Mouse (Mus musculus) T-cell, adult 2 months (primary cell): Measurements from ENCODE around the gene Rlbp1.

Experiments
- DNase-seq: peaks from one replicate; pipeline ENCODE4 v3.0.0; 2022; ENCODE audit warnings: low spot score

Rlbp1 gene

DNA sequence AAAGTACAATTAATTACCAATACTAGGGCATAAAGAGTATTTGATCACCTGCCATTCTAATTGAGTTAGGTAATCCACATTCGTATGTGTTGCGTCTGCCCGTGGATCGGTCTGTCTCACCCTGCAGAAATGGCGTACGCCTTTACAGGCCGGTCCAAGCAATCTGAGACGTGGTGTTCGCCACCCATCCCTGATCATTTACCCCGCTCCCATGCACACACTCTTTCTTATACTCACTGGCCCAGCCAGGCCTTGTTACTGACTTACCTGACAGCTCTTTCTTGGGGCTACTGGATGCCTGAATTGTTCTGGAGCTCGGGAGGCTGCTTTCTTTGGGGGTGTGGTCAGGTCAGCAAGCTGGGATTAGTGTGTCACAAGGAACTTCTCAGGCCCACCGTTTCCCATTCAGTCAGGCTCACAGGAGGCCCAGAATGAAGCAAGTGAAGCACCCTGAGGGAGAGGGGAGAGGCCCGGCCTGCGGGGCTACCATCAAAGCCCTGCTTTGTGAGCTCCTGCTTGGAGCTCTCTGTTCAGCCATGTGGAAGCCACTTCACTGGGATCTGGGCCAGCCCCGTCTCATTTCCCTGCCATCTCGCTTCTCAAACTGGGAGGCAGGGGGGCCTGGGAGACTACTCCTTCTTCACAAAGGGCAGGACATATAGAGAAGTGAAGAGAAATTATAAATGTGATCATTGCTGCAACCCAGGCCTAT lies at the start of gene Rlbp1:
TSS of gene Rlbp1 (minus strand) at position 627 of the 712 bp plus-strand sequence.
- DNase-seq = no peak

DNA sequence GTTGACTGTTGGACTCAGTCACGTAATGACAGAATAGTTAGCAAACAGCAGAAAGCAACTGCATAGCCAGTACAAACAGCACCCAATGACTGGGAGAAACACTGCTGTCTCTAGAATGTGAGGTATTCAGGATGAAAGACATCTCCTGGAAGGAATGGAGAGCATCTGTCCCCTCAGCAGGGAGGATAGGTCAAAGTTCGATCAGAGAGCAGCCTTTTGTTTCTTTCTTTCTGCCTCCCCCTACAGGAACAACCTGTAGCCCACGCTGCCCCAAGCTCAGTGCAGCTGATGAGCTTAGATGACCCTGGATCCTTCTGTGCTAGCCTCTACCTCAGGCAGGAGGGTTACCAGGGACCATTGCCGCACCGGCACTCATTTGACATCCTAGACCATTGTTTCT lies 41.4 kb upstream of the Rlbp1 start:
- DNase-seq = no peak

DNA sequence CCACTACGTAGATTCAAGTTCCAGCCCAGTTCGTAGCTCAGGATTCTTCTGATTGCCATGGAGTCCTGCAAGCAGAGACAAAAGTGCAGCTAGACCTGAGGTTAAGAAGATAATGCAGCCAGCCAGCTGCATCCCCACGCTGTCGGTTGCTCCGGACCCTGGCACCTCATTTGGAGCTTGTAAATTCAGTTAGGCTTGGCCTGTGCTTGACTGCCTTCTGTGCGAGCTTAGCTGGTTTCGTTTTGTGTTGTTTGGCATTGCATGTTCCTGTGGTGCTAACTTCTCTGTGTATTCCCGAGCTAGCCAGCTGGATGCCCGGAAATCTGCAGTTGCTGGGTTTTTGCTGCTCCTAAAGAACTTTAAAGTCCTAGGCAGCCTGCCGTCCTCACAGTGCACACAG lies 39.0 kb upstream of the Rlbp1 start:
- no peak for DNase-seq

DNA sequence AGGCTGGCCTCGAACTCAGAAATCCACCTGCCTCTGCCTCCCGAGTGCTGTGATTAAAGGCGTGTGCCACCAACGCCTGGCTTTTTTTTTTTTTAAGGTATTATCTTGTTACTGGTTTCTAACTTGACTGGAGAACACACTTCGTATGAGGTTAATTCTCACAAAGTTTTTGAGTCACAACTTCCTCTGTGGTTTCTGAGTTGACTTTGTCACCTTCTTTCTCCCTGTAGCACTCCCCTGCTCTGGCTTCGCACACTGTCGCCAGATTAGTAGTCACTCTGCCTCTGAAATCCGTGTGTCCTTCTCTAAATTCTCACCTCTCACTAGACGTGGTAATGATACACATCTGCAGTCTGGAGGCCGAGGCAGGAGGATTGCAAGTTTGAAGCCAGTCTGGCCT lies 36.0 kb upstream of the Rlbp1 start:
- peak; percentile 21 for DNase-seq

DNA sequence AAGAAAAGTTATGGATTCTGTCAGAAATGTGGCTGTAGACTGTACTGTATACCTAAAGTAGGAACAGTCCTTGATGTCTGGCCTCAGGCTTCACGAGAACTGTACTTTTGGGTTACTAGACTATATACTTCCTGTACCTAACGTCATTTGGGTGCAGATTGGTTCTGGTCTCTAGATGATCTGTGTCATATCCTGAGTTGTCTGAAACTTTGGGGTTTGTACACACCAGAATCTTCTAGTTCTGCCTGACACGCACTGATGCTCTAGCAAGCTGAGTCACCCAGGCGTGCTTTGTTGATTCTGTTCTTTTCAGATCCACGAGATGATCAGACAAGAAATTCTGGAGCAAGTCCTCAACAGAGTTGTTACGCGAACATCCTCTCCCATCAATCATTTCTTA lies 33.1 kb upstream of the Rlbp1 start:
- peak; percentile 58 for DNase-seq

DNA sequence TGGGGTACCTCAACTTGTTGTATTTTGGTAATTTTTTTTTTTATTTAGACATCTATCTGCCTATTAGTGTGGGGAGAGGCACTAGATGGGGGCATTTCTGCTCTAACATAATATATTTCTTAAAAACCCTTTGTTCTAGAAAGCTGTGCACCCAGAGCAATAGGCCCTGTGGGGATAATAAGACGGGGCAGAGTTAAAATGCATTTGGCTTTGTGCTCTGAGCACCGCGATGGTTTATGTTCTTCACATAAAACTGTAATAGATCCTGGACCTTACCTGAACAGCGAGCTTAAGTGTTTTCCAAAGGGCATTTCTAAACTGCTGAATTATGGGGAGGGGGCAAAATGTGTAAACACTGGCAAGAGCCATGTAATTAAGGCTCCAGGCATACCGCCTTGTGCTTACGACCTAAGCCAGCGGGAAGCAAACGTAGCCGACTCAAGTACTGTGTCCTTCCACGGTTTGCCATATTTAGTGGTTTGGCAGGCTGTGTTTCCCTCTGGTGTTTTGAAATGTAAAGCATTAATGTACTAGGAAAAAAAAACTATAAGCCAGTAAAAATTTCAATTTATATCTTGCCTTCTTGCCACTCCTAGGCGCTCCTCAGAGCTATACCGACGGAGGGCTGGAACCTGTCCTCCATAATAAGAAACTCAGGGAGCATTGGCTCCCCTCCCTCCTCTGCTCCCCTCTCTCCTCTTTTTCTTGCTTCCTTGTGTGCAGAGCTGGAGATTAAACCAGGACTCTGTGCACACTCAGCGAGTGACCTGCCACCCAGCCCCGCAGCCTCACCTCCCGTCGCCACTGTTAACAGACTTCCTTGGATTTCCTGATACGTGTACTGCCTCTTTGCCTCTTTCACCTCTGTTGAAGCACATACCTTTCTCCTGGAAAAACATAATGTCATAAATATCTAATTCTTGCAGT lies 27.9 kb upstream of the Rlbp1 start:
- no peak for DNase-seq

DNA sequence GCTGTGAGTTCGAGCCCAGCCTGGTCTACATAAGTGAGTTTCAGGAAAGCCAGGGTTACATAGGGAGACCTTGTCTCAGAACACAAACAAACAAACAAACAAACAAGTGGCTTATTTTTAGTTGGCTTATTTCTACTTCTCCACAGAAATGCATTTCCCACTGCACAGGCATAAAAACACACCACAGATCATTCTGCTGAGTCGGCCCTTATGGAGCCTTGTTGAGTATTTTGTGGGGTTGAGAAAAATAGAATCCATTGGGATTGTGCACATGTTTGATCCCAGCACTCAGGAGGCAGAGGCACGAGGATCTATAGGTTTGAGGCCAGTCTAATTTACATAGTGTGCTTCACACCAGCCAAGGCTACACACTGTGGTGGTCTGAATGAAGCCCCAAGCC lies 13.4 kb upstream of the Rlbp1 start:
- DNase-seq = no peak

DNA sequence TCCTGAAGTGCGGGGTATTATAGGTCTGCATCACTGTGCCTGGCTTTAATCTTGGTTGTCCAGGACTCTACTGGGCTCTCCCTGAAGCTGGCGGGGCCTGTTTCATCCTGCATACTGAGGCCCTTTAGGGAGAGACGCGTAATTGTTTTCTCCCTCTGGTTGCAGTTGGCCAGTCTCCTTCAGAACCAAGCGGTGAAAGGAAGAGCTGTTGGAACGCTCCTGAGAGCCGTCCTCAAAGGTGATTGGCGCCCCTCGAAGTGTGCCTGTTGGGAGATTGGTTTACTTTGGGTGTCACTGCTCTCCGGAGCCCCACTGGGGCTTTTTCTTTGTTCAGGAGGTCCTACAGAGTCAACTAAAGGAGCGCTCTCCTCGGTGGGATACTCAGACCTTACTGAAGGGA lies 12.1 kb upstream of the Rlbp1 start:
- DNase-seq = no peak

DNA sequence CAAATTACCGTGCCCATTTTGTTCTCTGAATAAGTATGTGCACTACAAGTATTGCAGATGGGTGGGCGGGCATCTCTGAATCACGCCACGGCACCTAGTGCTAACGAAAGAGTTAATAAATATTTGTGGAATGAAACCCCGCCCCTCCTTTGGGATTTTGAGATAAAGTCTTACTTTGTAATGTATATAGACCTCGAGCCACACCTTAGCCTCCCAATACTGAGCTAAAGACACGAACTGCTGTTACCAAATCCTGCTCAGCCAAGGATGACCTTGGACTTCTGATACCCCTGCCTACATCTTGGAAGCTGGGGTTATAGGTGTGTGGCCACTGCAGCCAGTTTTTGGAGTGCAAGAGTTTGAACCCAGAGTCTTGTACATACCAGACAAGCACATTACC lies 11.6 kb upstream of the Rlbp1 start:
- no peak for DNase-seq

DNA sequence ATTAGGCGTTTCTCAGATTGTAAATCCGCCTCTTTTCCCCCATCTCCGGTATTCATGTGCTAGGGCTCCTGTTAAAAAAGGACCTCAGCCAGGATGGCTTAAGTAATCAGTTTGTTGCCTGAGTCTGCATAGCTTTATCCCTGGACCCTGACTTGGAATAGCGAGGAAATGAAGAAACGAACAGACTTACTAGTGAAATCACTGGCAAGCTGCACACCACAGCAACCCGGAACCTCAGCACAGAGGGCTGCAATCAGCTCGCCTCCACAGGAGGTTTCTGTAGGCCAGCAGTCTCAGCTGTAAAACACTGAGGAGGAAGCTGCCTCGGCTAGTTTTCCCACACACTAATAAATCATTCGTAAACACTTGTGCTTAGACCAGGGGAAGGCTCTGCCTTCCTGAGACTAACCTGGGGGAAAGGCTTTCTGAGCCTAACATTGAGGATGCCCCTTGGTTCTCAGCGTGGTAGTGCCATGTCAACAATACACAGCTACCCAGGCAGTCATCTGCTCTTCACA lies 10.7 kb upstream of the Rlbp1 start:
- no peak for DNase-seq

DNA sequence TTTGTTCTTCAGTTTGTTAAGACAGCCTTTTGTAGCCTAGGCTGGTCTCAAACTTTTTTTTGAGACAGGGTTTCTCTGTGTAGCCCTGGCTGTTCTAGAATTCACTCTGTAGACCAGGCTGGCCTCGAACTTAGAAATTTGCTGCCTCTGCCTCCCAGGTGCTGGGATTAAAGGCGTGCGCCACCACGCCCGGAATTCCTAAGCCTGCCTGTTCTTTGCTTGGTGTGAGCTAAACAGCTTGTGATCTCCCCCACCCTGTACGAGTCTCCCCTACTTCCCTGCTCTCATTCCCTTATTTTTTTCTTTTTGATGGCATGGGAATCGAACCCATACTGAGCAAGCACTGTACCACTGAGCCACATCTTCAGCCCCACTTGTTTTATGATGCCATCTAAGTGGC lies 8.3 kb upstream of the Rlbp1 start:
- DNase-seq = no peak

DNA sequence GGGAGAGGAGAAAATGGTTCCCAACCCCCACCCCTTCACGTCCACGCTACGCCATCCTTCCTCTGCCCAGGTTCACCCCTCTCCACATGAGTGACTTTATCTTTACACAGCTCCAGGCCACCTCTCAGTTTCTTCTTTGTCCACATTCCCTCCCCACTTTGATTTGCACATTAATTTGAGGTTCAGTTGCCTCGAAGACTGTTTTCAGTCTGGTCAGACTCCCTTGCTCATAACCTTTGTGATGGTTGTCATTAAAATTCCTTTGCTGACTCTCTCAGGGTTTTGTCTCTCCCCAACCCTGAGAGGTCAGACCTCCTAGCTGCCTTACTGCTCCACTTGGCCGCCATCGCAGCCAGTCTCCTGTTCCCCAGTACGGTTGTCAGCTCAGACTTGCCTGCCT lies 7.8 kb upstream of the Rlbp1 start:
- no peak for DNase-seq

DNA sequence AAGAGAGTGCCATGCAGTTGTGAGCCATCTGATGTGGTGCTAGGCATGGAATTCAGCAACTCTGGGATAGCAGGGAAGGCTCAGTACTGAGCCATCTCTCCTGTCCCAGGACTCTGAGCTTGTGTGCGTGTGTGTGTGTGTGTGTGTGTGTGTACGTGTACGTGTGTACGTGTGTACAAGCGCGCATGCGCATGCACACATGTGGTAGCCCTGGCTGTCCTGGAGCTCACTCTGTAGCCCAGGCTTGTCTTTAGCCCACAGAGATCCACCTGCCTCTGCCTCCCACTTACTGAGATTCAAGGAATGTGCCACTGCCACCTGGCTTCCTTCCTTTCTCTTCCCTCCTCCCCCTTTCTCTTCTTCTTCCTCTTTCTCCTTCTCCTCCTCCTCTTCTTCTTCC lies 7.1 kb upstream of the Rlbp1 start:
- no peak for DNase-seq

DNA sequence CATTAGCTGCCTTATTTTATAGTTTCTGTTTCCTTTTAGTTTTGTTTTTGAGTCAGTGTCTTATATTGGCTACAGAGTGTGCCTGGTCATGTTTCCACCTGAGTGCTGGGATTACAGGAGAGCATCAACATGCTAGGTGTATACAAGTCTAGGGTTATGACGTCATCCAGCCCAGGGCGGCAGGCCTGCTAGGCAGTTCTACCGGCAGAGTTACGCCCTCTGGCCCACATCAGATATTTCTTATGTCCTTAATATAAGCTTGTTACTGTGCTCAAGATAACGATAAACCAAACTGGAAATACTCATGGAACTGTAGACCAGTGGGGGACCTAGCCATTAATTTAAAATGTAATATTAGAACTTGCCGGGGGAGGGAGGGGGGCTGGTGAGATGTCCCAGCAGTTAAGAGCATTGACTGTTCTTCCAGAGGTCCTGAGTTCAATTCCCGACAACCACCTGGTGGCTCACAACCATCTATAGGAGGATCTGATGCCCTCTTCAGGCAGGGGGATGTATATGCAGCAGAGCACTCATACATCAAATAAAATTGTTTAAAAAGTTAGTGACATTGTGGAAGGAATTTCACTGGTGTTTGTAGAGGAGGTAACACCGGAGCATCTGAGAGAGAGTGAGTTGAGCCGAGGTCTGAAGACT lies 6.1 kb upstream of the Rlbp1 start:
- peak; percentile 75 for DNase-seq

DNA sequence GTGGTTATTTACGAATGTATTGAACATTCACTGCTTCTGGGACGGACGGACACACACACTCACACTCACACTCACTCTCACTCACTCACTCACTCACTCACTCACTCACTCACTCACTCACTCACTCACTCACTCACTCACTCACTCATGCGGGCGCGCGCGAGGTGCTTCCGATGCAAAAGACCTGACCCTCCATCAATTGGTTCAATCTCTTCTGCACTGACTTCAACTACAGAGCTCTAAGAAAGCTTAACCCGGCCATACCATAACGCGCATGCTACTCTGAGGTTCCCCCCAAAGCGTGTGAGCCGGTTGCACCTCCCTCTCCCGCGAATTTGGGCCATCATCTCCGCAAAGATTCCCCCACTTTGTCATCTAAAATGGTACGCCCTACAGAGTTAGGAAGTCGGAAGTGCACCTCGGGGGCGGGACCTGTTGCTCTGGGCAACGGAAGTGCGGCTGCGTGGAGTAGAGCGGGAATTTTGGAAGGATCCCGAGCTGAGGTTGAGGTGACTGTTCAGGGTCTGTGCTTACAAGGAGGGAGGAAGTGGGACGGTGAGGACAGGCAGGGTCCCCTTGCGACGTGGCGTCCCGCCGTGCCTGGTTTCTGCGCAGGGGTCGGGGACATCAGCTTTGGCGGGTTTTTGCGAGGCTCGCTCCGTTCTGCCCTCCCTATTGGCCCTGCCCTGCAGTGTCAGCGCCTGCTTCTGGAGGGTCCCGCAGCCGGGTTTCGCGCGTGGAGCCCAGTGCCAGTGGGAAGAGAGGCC lies 5.2 kb upstream of the Rlbp1 start, which contains the start of gene Fanci:
TSS of gene Fanci (plus strand) at position 47 of the 767 bp plus-strand sequence.
- peak; percentile 89 for DNase-seq

DNA sequence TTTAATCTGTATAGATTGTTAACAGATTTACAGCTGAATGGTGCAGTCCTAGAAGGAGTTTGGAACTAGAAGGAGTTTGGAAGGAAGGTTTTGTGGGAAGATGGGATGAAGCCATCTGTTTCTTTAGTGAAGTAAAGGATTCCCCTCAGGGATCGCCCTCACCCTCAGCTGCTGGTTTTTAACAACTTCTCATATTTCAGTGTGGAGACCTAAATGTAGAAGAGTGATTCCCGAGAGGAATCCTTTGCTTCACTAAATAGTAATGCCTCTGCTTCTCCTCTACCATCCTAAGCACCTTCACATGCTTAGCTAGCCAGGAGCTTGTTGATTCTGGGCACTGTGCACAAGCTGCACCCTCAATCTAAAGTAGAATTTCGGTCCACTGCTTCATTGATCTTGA lies 4.6 kb upstream of the Rlbp1 start:
- no peak for DNase-seq

DNA sequence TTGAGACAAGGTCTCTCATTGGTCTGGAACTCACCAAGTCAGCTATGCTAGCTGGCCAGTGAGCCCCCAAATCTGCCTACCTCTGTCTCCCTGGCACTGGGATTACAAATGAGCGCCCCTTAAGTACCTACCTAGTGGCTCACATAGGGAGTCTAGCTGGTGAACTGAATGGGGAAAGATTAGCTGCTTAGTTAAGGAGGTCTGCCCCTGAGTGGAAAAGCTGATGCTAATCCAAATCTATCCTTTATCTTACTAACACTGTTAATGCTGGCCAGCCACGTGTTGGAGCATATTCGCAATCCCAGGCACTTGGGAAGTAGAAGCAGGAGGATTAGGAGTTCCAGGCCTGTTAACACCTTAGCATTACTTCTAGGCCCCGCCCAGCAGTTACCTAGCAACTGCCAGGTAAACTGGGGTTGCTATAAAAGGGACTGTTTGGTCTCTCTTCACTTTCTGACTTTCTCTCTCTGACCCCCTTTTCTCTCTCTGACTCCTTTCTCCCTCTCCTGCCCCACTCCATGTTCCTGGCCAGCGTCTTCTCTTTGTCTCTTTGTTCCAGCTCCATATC lies 3.4 kb upstream of the Rlbp1 start:
- DNase-seq = no peak

DNA sequence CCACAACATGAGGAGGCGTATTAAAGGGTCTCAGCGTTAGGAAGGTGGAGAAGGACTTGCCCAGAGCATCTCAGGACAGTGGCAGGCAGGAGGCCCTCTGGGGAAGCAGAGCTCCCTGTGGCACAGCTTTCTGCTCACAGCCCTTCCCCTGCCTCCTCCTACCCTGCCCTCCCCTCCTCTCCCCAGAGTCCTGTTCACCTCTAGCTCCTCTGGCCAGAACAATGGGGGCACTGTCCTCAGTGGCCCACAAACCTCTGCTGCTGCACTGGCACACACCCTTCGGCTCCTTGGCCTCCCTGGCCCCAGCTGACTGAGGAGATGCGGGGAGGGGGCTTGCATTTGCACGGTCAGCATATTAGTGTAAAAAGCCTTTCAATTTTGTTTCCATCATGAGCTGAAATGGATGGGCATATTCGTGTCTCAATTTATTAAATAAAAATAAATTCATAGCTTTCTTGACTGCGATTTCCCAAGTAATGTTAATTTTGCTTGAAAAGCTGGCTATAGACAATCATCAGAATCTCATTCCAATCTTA lies 1.9 kb upstream of the Rlbp1 start:
- no peak for DNase-seq

DNA sequence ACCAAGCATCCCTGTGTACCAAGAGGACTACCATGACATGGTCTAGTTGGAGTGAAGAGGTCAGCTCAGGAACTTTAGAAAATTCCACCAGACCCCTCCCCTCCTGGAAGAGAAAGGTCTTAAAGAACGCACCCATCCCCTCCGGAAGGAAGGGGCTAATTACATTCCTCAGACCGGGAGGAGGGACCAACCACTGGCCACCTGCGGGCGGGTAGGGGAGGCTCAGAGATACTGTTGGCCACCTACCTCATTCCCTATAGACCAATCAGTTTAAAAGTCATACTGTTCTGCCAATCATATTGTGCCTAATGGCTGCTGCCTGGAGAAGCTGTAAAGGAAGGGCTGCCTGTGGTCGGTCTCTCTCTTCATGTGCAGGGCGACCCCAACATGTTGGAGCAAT lies 1.1 kb upstream of the Rlbp1 start:
- DNase-seq = no peak

DNA sequence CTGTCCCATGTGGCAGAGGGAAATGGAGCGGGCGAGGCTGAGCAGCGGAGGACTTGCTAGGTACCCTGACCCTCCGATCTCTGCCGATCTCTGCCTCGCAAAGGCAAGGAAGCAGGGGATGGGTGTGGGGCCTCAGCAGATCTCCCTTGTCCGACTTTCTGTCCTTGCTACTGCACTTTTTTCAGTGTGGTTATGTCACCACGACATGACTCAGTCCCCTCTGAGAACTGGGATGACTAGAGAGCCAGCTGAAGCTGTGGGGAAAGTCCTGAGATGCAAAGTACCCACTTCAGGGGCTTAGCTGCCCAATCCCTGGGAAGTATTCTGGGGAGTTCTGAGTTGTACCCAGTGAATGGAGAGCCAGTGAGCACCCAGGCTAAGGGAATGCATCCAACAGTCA lies 292 bp upstream of the Rlbp1 start:
- DNase-seq = no peak
